Mouse (Mus musculus) testis, postnatal 14 days (tissue): Measurements from ENCODE around the gene F2r.

Experiments used
- DNase-seq: peaks from one replicate; pipeline ENCODE4 v3.0.0; 2021; ENCODE audit warnings: low spot score

F2r gene

GRCm38 (mm10) chr13:95618309-95618712 is at the start of gene F2r:
Gene F2r (minus strand): TSS chr13:95618487.
- peak; percentile 62 for DNase-seq

- DNase-seq: no peak
These were observed 49.0 kb upstream of the F2r start for GRCm38 (mm10) chr13:95667260-95667659.

DNA sequence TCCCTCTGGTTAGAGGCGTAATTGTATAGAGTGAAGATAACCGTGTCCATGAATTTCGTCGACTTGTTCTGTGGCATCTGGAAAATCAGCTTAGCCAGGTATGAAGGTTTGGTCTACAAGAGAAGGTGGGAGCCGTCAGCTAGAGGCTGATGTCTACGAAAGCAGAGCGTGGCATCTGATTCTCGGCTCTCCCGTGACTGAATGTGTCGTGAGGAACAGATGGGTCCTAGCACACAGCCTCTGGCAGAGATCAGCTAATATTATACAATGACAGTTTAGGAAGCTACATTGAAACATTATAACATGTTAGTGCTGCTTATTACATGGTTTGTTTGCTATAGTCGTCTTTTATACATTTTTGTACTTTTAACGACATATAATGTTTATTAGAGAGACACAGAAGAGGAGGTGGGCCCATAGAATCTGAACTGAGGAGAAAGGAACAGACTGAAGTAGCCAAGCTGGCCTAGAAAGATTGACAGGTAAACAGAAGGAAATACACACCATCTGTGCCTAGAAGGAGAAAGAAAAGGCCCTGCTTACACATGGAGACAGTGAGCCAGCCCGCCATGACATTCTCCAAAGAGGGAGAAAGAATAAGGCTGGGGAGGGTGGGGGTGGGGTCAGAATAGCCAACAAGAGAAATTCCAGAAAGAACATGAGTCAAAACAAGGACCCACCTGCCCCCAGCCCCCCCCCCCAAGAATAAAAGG is 47.5 kb upstream of the F2r start:
- DNase-seq: no peak

DNA sequence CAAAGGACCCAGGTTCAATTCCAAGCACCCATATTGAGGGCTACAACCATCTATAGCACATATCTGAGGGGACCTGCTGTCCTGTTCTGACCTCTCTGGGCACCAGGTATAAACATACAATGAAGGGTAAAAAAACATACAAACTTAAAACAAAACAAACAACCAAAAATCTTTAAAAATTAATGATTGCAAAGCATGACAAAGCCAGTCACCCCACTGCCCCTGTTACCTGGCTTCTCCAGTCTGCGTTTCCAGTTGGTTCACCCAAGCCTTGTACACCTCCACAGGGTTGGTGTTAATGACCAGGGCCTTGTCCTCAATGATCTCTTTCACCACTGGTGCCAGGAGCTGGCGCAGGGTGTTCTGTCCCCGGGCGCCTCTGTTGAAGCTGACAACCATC is 45.5 kb upstream of the F2r start:
- no peak for DNase-seq

DNA sequence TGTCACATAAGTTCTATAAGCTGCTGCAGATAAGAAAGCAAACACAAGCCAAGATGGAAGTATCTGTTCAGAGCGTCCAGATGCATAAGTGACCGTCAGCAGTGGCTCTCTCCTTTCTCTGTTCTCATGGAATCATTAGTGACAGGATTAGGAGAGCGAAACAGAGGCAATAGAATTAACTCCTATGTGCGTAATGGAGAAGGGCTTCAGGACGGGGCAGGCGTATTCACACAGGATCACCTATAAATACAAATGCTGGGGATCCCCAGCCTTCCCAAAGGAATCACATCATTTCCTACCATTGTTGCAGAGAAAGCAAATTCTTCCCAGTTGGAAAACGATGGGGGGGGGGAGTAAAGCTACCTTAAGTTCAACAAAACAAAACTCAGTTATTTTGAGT is 41.1 kb upstream of the F2r start:
- DNase-seq: no peak

DNA sequence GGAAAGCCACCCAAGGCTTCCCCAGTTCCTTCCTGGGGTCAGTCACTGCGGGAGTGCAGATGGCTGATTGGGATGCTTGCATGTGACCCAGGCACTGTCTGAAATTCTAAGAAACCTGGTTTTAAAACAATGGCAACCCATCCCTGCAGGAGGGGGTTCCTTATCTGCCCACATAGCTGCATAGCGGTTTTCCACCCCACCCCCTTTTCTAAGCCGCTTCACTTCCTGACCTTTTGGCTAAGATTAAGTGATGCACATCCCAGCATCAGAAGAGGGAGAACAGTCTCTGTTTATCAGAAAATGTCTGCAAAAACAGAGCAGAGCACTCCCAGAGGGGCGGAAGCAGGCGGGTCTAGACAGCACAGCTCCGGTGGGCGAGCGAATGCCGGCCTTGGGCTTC is 38.9 kb upstream of the F2r start:
- no peak for DNase-seq

GRCm38 (mm10) chr13:95655284-95655683 is 37.0 kb upstream of the F2r start:
- no peak for DNase-seq

GRCm38 (mm10) chr13:95653696-95654095 is 35.4 kb upstream of the F2r start:
- no peak for DNase-seq

- no peak for DNase-seq
These were observed 33.8 kb upstream of the F2r start for GRCm38 (mm10) chr13:95651870-95652668.

DNA sequence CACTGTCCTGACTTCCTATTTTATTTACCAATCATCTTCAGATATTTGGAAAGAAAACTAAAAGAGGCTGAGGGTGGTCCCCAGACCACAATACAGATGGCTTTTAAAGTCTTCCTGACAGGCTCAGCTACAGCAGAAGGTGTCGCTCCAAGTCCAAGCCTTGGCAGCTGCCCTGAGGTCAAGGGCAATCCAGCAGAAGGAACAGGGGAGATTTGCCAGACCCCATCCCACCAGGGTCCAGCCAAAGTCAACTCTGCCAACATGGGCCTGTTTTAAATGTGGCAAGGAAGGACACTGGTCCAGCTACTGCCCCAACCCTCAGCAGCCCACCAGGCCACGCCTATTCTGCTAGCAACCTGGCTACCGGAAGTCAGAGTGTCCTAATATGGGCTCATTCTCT is 31.7 kb upstream of the F2r start:
- no peak for DNase-seq

- DNase-seq: no peak
These were observed 29.0 kb upstream of the F2r start for GRCm38 (mm10) chr13:95647248-95647647.

DNA sequence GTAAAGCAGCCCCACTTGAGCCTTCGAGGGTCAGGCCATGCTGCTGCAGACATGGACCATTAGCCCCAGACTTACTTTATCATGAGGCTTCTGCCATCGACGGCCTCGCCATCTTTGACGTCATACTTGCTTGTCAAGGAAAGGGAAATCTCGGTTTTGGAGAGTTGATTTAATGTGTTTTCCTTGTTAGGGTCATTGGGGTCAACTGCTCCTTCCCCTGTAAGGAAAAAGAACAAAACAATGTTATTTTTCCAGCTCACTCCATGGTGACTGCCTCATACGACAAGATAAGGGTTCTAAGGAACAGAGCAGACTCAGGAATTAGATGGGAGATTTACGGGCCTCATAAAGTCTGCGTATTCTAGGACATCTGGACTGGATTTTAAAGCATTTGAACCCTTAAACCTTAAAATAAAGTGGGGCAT is 28.4 kb upstream of the F2r start:
- no peak for DNase-seq

DNA sequence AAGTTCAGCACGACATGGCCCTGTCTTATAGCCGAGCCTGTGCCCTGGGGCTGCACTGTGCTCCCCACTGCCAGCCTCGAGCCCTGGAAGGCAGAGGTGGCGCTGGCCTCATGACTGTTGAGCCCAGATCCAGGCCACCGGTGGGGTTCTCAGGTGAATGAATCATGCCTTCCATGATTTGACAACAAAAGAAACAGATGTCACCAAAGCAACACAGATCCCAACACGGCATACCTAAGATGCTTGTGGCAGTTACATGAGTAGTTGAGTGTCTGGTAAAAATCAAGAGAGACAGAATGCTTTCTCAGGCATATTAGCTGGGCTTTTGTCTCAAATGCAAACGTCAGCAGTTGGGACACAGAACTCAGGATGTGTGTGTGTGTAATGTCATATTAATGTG is 25.5 kb upstream of the F2r start:
- DNase-seq: no peak

GRCm38 (mm10) chr13:95641061-95641986 is 23.0 kb upstream of the F2r start:
- no peak for DNase-seq

GRCm38 (mm10) chr13:95640408-95640807 is 22.1 kb upstream of the F2r start:
- DNase-seq: peak; percentile 35

DNA sequence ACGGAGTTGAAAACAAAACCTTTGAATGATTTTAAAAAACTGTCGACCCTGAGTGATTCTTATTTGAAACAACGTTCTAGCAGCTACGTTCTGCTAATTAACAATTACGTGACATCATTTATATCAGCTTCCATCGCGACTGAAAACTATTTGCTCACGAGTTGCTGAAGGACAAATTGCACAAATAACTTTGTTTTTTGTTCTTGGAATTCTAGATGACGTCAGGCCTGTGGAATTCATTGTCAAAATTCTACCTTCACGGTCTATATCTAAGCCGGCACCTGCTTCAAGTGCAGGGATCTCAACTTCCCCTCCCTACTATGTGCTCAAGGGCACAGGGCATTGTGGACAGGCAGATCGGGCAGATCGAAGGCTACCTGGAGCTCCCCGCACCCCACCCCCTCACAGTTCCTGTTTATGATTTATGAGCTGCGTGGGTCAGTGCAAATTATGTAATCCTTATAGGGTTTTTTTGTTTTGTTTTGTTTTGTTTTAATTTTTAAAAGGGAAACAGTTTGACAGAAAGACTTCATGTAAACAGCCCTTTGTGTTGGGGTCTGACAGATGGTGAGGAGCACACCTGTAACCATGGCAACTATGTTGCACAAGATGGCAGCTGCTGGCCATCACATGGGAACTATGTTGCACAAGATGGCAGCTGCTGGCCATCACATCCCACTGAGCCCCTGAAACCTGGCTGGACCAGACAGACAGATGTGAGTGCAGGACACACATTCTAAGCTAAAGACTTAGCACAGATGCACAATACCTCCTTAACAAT is 21.2 kb upstream of the F2r start:
- DNase-seq: peak; percentile 69

GRCm38 (mm10) chr13:95638894-95639293 is 20.6 kb upstream of the F2r start:
- no peak for DNase-seq

DNA sequence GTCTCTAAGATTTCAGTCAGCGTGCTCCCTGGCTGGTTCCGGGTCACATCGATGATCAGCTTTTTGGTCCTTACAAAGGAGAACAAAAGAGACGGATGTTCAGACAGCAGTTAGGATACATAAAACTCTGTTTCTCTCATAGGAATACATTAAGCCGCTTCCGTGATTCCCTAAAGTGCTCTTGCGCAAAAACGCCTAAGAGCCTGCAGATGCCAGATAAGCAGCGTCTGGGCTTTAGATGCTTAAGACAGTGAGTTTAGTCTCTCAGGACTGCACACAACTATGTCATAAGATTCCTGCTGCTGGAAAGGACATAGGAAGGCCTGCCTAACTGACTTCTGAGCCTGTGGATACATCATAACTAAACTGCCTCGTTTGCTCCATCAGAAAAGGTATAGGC is 19.4 kb upstream of the F2r start:
- DNase-seq: no peak

DNA sequence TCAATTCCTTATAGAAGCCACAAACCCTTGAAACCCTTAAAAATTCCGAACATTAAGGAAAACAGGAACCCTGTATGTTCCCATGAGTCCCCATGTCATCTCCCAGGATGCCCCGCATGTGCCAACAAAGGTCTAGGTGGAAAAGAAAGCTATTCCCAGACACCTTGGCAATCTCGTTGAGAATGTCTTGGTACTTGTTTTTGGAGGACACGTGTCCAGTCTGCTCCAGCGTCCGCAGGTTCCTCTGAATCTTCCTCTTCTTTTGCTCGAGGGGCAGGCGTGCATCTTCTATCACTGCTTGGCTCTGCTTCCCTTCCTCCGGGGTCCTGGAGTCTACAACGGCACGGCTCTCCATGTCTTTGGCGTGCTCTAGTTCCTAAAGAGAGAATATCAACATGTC is 17.0 kb upstream of the F2r start:
- no peak for DNase-seq

GRCm38 (mm10) chr13:95634451-95634850 is 16.2 kb upstream of the F2r start:
- DNase-seq: no peak

DNA sequence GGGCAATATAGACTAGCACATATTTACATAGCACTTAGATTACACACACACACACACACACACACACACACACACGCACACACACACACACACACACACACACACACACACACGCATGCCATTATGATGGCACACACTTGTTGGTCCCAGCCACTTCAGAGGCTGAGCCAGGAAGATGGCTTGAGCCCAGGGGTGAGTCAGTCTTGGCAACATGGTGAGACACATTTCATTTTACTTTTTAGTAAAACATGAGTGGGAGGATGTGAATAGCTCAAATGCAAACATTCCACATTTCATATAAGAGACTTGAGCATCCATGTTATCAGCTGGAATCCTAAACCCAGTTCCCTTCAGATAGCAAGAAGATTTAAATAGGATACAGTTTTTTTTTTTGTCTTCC is 15.1 kb upstream of the F2r start:
- DNase-seq: no peak

- DNase-seq: no peak
These were observed 13.9 kb upstream of the F2r start for GRCm38 (mm10) chr13:95632144-95632543.
